Mouse (Mus musculus): ENCODE measurements around the gene S100b. TPM values are rescaled to one million over a fixed set of nuclear protein-coding genes. Genes with fewer than 3 reads are reported as not detected.

The S100b gene
- polyA plus RNA-seq, 1 experiment from 2014 or later: 1.4 TPM

DNA sequence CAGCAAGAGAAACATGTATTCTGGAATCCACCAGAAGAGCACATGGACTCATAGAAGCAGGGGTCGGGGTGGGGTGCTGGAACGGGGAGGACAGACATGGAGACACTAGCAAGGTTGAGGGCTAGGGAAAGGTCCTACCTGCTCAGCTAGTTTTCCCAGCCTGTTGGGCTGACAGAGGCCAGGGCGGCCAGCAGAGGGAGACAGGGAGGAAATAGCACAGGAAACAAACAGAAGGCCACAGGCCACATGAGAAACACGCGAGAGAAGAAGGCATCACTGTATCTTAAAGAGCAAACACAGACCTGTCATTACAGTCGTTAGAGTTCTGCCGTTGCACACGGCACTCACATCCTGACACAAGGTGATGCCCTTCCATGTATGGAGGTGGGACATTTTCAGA is 17.6 kb downstream of the S100b start:
- Histone ChIP-seq H3K4me2 (ENCODE audit: low read length) (no peak overlapping the region), H3K9me3 (ENCODE audit: control insufficient read depth, low read length) (no peaks in the 10 kb centered on the region), H3K27ac (ENCODE audit: low read depth) (no peak overlapping the region), H3K9ac (ENCODE audit: low read length) (no peak overlapping the region), H3K36me3 (ENCODE audit: control insufficient read depth, insufficient read depth, low read length) (peaks cover 84% of the 10 kb centered on the region), H3K4me1 (replicated peaks; ENCODE audit: control insufficient read depth, insufficient read depth, low read length) (no peaks in the 10 kb centered on the region), H3K4me3 (ENCODE audit: low read depth, low read length) (no peak overlapping the region), H3K27me3 (replicated peaks; ENCODE audit: control insufficient read depth, insufficient read depth, low read length) (no peaks in the 10 kb centered on the region)
- DNase-seq (ENCODE audit: low spot score) (peak; percentile 71), ATAC-seq (replicated peaks; ENCODE audit: low FRiP score, low TSS enrichment, low read depth) (no peak)
- 40% methylated on average over 8 of the region's 8 CpGs for whole genome bisulfite sequencing

DNA sequence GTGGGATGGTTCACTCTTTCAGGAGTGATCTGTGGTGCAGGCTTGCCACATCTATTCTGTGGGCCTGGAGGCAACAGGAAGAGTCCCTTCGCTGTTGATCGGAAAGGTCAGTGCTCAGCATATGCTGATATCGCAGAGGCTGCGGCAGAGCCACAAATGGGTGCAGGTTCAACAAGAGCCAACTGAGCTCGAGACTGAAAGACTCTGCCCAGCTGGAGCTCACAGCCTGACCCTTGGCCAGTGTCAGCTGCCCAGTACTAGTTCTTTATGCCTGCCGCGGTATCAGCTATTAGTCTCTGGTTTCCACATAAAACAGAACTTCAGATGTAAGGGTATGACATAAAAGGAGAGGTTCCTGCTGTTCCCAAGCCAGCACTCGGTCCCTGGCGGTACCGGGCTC is 21.6 kb downstream of the S100b start:
- Histone ChIP-seq H3K27me3 (replicated peaks; ENCODE audit: control insufficient read depth, insufficient read depth, low read length) (no peaks in the 10 kb centered on the region), H3K4me2 (ENCODE audit: low read length) (no peak overlapping the region), H3K27ac (ENCODE audit: low read depth) (no peak overlapping the region), H3K9ac (ENCODE audit: low read length) (no peak overlapping the region), H3K9me3 (ENCODE audit: control insufficient read depth, low read length) (no peaks in the 10 kb centered on the region), H3K36me3 (ENCODE audit: control insufficient read depth, insufficient read depth, low read length) (peaks cover 82% of the 10 kb centered on the region), H3K4me3 (ENCODE audit: low read depth, low read length) (no peak overlapping the region), H3K4me1 (replicated peaks; ENCODE audit: control insufficient read depth, insufficient read depth, low read length) (no peaks in the 10 kb centered on the region)
- no peak for DNase-seq (ENCODE audit: low spot score)
- ATAC-seq (replicated peaks; ENCODE audit: low FRiP score, low TSS enrichment, low read depth): no peak
- WGBS: 78% methylated on average over 10 of the region's 10 CpGs

DNA sequence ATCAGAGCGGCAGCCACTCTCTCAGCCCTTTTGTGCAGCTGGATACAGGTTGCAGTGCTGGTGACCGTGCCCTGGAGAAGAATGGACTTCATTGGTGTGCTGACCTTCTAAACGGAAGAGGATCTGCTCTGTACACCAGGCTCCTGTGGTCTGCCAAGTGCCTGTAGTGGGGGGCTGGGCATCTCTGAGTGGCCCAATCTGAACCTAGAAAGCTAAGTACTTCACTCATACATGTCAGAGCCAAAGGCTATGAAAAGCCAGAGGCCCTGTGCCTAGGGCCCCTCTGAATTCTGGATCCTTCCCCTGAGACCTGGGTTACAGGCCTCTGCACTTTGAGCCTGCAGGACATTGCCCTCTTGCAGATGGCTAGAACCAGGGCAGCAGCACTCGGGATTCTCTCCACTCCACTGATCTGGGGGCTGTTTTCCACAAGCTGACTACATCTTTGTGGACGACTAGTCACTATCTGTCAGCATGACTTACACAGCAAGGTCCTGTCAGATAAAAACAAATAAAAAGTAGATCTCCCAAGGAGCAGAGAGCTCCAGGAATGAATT is 25.0 kb downstream of the S100b start:
- Histone ChIP-seq H3K27me3 (replicated peaks; ENCODE audit: control insufficient read depth, insufficient read depth, low read length) (no peaks in the 10 kb centered on the region), H3K4me3 (ENCODE audit: low read depth, low read length) (no peak overlapping the region), H3K9ac (ENCODE audit: low read length) (no peak overlapping the region), H3K36me3 (ENCODE audit: control insufficient read depth, insufficient read depth, low read length) (peaks cover 91% of the 10 kb centered on the region), H3K4me2 (ENCODE audit: low read length) (no peak overlapping the region), H3K4me1 (replicated peaks; ENCODE audit: control insufficient read depth, insufficient read depth, low read length) (no peaks in the 10 kb centered on the region), H3K27ac (ENCODE audit: low read depth) (no peak overlapping the region), H3K9me3 (ENCODE audit: control insufficient read depth, low read length) (no peaks in the 10 kb centered on the region)
- WGBS: 68% methylated on average over 5 of the region's 5 CpGs
- ATAC-seq (replicated peaks; ENCODE audit: low FRiP score, low TSS enrichment, low read depth) (no peak), DNase-seq (ENCODE audit: low spot score) (no peak)

DNA sequence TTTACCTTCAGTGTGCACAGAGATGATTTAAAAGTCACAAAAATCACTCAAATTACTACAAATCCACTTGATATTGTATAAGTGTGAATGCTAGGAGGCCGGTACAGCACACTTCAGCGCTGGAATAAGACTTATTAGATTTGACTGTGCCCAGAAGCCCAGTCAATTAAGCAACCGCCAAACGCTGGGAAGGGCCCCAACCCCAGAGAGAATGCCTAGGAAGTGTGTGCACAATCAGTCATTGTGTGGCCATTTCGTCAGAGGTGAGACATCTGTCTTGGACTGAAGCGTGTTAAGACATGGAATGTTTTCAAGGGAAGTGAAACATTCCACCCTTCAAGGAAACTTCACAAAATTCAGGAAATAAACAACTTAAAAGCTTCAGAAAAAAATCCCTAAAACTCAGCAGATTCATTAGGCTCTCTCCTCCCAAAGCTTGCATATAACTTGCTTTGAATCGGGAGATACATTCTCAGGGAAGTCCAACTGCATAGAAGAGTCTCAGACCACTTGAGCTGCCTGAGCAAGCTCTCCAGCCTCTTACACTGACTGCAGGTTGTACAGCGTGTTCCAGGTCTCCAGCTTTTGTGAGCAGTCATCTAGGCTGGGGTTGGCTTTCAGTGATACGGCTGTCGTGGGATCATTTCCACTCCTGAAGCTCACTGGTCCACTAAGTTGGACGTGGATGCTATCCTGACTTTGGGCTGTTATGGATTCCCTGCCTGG is 34.8 kb downstream of the S100b start:
- Histone ChIP-seq H3K4me3 (ENCODE audit: low read depth, low read length) (no peak overlapping the region), H3K27ac (ENCODE audit: low read depth) (no peak overlapping the region), H3K9ac (ENCODE audit: low read length) (no peak overlapping the region), H3K36me3 (ENCODE audit: control insufficient read depth, insufficient read depth, low read length) (peaks cover 90% of the 10 kb centered on the region), H3K27me3 (replicated peaks; ENCODE audit: control insufficient read depth, insufficient read depth, low read length) (no peaks in the 10 kb centered on the region), H3K4me2 (ENCODE audit: low read length) (no peak overlapping the region), H3K9me3 (ENCODE audit: control insufficient read depth, low read length) (no peaks in the 10 kb centered on the region), H3K4me1 (replicated peaks; ENCODE audit: control insufficient read depth, insufficient read depth, low read length) (no peaks in the 10 kb centered on the region)
- 72% methylated on average over 11 of the region's 11 CpGs for WGBS
- ATAC-seq (replicated peaks; ENCODE audit: low FRiP score, low TSS enrichment, low read depth) (no peak), DNase-seq (ENCODE audit: low spot score) (no peak)

- Histone ChIP-seq H3K9me3 (ENCODE audit: control insufficient read depth, low read length) (no peaks in the 10 kb centered on the region), H3K9ac (ENCODE audit: low read length) (no peak overlapping the region), H3K4me2 (ENCODE audit: low read length) (no peak overlapping the region), H3K4me3 (ENCODE audit: low read depth, low read length) (no peak overlapping the region), H3K27me3 (replicated peaks; ENCODE audit: control insufficient read depth, insufficient read depth, low read length) (no peaks in the 10 kb centered on the region), H3K36me3 (ENCODE audit: control insufficient read depth, insufficient read depth, low read length) (peaks cover 89% of the 10 kb centered on the region), H3K4me1 (replicated peaks; ENCODE audit: control insufficient read depth, insufficient read depth, low read length) (no peaks in the 10 kb centered on the region), H3K27ac (ENCODE audit: low read depth) (no peak overlapping the region)
- DNase-seq (ENCODE audit: low spot score): no peak
- no peak for ATAC-seq (replicated peaks; ENCODE audit: low FRiP score, low TSS enrichment, low read depth)
- 84% methylated on average over 5 of the region's 5 CpGs for WGBS
These were observed 35.4 kb downstream of the S100b start for GRCm38 (mm10) chr10:76289052-76289451.

DNA sequence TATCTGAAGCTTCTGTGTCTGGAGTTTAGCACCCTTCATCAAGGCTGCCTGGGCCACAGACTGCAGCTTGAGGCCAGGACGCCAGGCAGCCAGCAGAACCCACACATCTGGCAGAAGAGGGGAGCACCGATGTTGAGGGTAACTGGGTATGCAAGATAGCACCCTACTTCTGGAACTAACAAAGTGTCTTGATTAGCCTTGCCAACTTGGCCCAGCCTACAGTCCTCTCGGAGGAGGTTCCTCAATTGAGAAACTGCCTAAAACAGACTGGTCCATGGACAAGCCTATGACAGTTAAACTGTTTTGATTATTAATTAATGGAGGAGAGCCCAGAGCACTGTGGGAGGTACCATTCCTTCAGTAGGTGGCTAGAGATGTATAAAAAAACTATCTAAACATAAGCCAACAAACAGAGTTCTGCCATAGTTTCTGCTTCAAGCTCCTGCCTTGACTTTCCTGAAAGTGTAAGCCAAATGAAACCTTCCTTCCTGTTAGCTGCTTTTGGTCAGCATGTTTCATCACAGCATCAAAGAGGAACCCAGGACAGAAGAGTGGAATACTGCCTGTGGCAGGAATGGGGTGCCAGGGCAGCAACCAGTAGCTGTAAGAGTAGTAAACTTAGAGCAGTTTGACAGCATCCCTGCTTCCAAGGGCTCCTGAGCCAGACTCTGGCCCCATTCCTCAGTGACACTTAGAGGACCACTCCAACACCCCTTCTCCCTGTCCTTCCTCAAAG is 36.5 kb downstream of the S100b start:
- ATAC-seq (replicated peaks; ENCODE audit: low FRiP score, low TSS enrichment, low read depth) (no peak), DNase-seq (ENCODE audit: low spot score) (no peak)
- Histone ChIP-seq H3K9ac (ENCODE audit: low read length) (no peak overlapping the region), H3K36me3 (ENCODE audit: control insufficient read depth, insufficient read depth, low read length) (peaks cover 88% of the 10 kb centered on the region), H3K27ac (ENCODE audit: low read depth) (no peak overlapping the region), H3K4me1 (replicated peaks; ENCODE audit: control insufficient read depth, insufficient read depth, low read length) (no peaks in the 10 kb centered on the region), H3K9me3 (ENCODE audit: control insufficient read depth, low read length) (no peaks in the 10 kb centered on the region), H3K4me3 (ENCODE audit: low read depth, low read length) (no peak overlapping the region), H3K4me2 (ENCODE audit: low read length) (no peak overlapping the region), H3K27me3 (replicated peaks; ENCODE audit: control insufficient read depth, insufficient read depth, low read length) (no peaks in the 10 kb centered on the region)
- WGBS: 85% methylated on average over 3 of the region's 3 CpGs

DNA sequence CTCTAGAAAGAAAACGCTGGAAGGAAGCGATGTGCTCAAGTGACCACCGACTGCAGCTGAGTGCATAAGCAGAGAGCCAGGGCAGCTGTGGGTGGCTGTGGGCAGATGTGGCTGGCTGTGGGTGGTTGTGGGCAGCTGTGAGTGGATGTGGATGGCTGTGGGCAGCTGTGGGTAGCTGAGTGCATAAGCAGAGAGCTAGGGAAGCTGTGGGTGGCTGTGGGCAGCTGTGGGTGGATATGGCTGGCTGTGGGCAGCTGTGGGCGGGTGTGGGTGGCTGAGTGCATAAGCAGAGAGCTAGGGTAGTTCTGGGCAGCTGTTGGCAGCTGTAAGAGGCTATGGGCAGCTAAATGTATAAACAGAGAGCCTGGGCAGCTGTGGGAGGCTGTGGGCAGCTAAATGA is 39.6 kb downstream of the S100b start:
- DNase-seq (ENCODE audit: low spot score) (no peak), ATAC-seq (replicated peaks; ENCODE audit: low FRiP score, low TSS enrichment, low read depth) (no peak)
- no peak overlapping the region for H3K4me3 ChIP-seq (ENCODE audit: low read depth, low read length)
- H3K27ac ChIP-seq (ENCODE audit: low read depth): no peak overlapping the region
- H3K9me3 ChIP-seq (ENCODE audit: control insufficient read depth, low read length): no peaks in the 10 kb centered on the region
- H3K4me1 ChIP-seq (replicated peaks; ENCODE audit: control insufficient read depth, insufficient read depth, low read length): no peaks in the 10 kb centered on the region
- H3K27me3 ChIP-seq (replicated peaks; ENCODE audit: control insufficient read depth, insufficient read depth, low read length): no peaks in the 10 kb centered on the region
- H3K36me3 ChIP-seq (ENCODE audit: control insufficient read depth, insufficient read depth, low read length): peaks cover 85% of the 10 kb centered on the region
- H3K9ac ChIP-seq (ENCODE audit: low read length): no peak overlapping the region
- 85% methylated on average over 4 of the region's 4 CpGs for WGBS
- H3K4me2 ChIP-seq (ENCODE audit: low read length): no peak overlapping the region

DNA sequence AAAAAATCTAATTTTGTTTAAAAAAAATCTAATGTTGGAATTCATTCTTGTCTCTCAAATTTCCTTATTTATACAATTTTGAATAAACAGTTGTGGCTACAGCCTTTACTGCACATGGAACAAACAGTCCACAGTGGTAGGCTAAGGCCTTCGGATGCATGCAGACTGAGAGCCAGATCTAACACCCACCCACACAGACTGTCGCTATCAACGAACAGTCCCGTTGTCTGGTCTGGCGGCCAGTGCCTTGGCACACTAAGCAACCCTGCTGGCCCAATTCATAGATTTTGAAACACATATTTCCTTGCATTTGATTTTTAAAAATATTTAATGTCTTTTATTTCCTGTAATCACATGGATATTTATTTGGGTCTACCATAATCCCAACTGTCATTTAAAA is 46.5 kb downstream of the S100b start:
- H3K4me3 ChIP-seq (ENCODE audit: low read depth, low read length): no peak overlapping the region
- WGBS: 86% methylated on average over 5 of the region's 5 CpGs
- H3K27me3 ChIP-seq (replicated peaks; ENCODE audit: control insufficient read depth, insufficient read depth, low read length): no peaks in the 10 kb centered on the region
- no peak overlapping the region for H3K27ac ChIP-seq (ENCODE audit: low read depth)
- DNase-seq (ENCODE audit: low spot score) (no peak), ATAC-seq (replicated peaks; ENCODE audit: low FRiP score, low TSS enrichment, low read depth) (no peak)
- no peaks in the 10 kb centered on the region for H3K9me3 ChIP-seq (ENCODE audit: control insufficient read depth, low read length)
- no peak overlapping the region for H3K9ac ChIP-seq (ENCODE audit: low read length)
- peaks cover 71% of the 10 kb centered on the region for H3K36me3 ChIP-seq (ENCODE audit: control insufficient read depth, insufficient read depth, low read length)
- H3K4me1 ChIP-seq (replicated peaks; ENCODE audit: control insufficient read depth, insufficient read depth, low read length): no peaks in the 10 kb centered on the region
- H3K4me2 ChIP-seq (ENCODE audit: low read length): no peak overlapping the region

Measured in intestine, embryonic 14.5 days (tissue).